ENCODE assay signal across 27 mouse cellular contexts in the genomic region with DNA sequence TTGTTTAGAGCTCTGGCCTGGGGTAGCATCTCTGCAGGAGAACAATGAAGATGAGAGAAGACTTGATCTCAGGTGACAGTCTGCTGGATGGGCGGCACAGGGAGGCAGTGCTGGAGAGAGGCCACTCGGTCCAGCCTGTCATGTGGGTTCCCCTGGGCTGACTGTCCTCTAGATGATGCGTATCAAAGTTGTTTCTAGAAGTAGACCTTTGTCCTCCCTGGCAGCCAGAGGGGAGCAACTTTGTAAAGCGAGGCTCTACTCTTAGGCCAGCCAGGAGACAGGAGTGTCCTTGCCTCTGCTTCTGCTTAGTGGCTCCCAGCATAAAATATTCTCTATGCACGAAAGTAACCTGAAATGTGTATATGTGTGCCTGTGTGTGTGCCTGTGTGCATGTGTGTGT. TPM values are rescaled to one million over a fixed set of nuclear protein-coding genes. Genes with fewer than 3 reads are reported as not detected.
A peak's percentile ranks its signal among the peaks of the same experiment; 100 is the strongest.
DNase-seq lines count a peak whose midpoint lies in the region; ATAC-seq lines count a peak whose summit lies in the region.
"Had no signal": no experiment of that assay in that cellular context is flagged by ENCODE, and none has a peak within 500 bp of the region (broad histone marks: within the 10 kb centered on the region; RNA-seq: fewer than 3 reads in every experiment).

No protein-coding gene starts in this region.

- no peak overlapping the region for H3K4me2 ChIP-seq in kidney, embryonic 16.5 days (replicated peaks; ENCODE audit: low read depth, low read length)
- no peak overlapping the region for H3K4me2 ChIP-seq in liver, embryonic 16.5 days (ENCODE audit: low read depth, low read length)
- no peak overlapping the region for H3K4me2 ChIP-seq in liver, embryonic 12.5 days
- no peak overlapping the region for H3K4me2 ChIP-seq in forebrain, embryonic 15.5 days (replicated peaks)
- H3K4me2 ChIP-seq: embryonic facial prominence, embryonic 12.5 days; embryonic facial prominence, embryonic 15.5 days; heart, embryonic 13.5 days; hindbrain, embryonic 14.5 days had no signal

- H3K9me3 ChIP-seq in kidney, embryonic 16.5 days (ENCODE audit: low read length) = no peaks in the 10 kb centered on the region
- H3K9me3 ChIP-seq in liver, embryonic 16.5 days (replicated peaks; ENCODE audit: control insufficient read depth, low read length) = no peaks in the 10 kb centered on the region; the same call in 1 of the 2 replicates
- no peaks in the 10 kb centered on the region for H3K9me3 ChIP-seq in liver, embryonic 12.5 days (replicated peaks)
- H3K9me3 ChIP-seq in forebrain, embryonic 15.5 days = no peaks in the 10 kb centered on the region
- H3K9me3 ChIP-seq: embryonic facial prominence, embryonic 12.5 days; embryonic facial prominence, embryonic 15.5 days; G1E; heart, embryonic 10.5 days; heart, embryonic 13.5 days had no signal

- DNase-seq in kidney, adult 18-20 months = peak; percentile 42
- peak; percentile 67 for DNase-seq in kidney, postnatal 14 days
- DNase-seq: adrenal gland, adult 2 months; adrenal gland, postnatal 14 days; B cell, adult 2 months; cerebellum, adult 11 months; cerebellum, adult 2 months; cerebellum, adult 9-11 months; cerebellum, postnatal 25 days; gastrocnemius, postnatal 10 days; gastrocnemius, postnatal 36 days; heart, adult 2 months; heart, postnatal 14 days; heart, postnatal 4 days had no signal

- ATAC-seq in kidney, embryonic 16.5 days (ENCODE audit: low FRiP score, low TSS enrichment) = no peak
- 0 out of 2 replicates have a peak, but pooled peaks have one; percentile 13 for ATAC-seq in liver, embryonic 16.5 days (ENCODE audit: low read depth)
- no peak for ATAC-seq in liver, embryonic 12.5 days
- ATAC-seq in inflammation-experienced regulatory T-cells, adult 6 months = no peak
- no peak for ATAC-seq in forebrain, embryonic 15.5 days (replicated peaks)
- ATAC-seq: forebrain, embryonic 14.5 days; Patski had no signal

- H3K27me3 ChIP-seq in kidney, embryonic 16.5 days (ENCODE audit: insufficient read depth, low read length) = no peaks in the 10 kb centered on the region
- no peaks in the 10 kb centered on the region for H3K27me3 ChIP-seq in liver, embryonic 16.5 days (ENCODE audit: control insufficient read depth, insufficient read depth, low read depth, low read length)
- no peaks in the 10 kb centered on the region for H3K27me3 ChIP-seq in liver, embryonic 12.5 days (replicated peaks)
- H3K27me3 ChIP-seq in forebrain, embryonic 15.5 days = no peaks in the 10 kb centered on the region
- H3K27me3 ChIP-seq: embryonic facial prominence, embryonic 12.5 days; embryonic facial prominence, embryonic 15.5 days; heart, embryonic 13.5 days; Patski had no signal

- peaks cover 23% of the 10 kb centered on the region for H3K4me1 ChIP-seq in kidney, embryonic 16.5 days (ENCODE audit: insufficient read depth, low read length)
- no peaks in the 10 kb centered on the region; the same call in 1 of the 2 replicates for H3K4me1 ChIP-seq in liver, embryonic 16.5 days (ENCODE audit: control insufficient read depth, low read depth, low read length)
- H3K4me1 ChIP-seq in liver, embryonic 12.5 days = no peaks in the 10 kb centered on the region
- no peaks in the 10 kb centered on the region for H3K4me1 ChIP-seq in forebrain, embryonic 15.5 days
- H3K4me1 ChIP-seq: embryonic facial prominence, embryonic 15.5 days had no signal

- no peak overlapping the region for H3K4me3 ChIP-seq in kidney, embryonic 16.5 days (ENCODE audit: low read length)
- no peak overlapping the region for H3K4me3 ChIP-seq in liver, embryonic 16.5 days (ENCODE audit: low read depth, low read length)
- no peak overlapping the region for H3K4me3 ChIP-seq in liver, embryonic 12.5 days
- no peak overlapping the region for H3K4me3 ChIP-seq in forebrain, embryonic 15.5 days
- H3K4me3 ChIP-seq: embryonic facial prominence, embryonic 12.5 days; embryonic facial prominence, embryonic 15.5 days; heart, adult 2 months; heart, embryonic 10.5 days; heart, embryonic 13.5 days had no signal

- WGBS in kidney, embryonic 16.5 days = 62% methylated on average over 5 of the region's 5 CpGs
- WGBS in liver, embryonic 16.5 days (ENCODE audit: insufficient replicate concordance) = 51% methylated on average over 5 of the region's 5 CpGs
- 61% methylated on average over 5 of the region's 5 CpGs for WGBS in liver, embryonic 12.5 days (ENCODE audit: insufficient replicate concordance)
- 72% methylated on average over 5 of the region's 5 CpGs for WGBS in forebrain, embryonic 15.5 days

- H3K9ac ChIP-seq in kidney, embryonic 16.5 days (replicated peaks; ENCODE audit: low read length) = no peak overlapping the region
- no peak overlapping the region for H3K9ac ChIP-seq in liver, embryonic 16.5 days (ENCODE audit: low read depth, low read length)
- H3K9ac ChIP-seq in liver, embryonic 12.5 days = no peak overlapping the region
- H3K9ac ChIP-seq in forebrain, embryonic 15.5 days (replicated peaks) = no peak overlapping the region
- H3K9ac ChIP-seq: embryonic facial prominence, embryonic 12.5 days; embryonic facial prominence, embryonic 15.5 days; heart, embryonic 13.5 days; hindbrain, embryonic 14.5 days had no signal

- no peaks in the 10 kb centered on the region for H3K36me3 ChIP-seq in kidney, embryonic 16.5 days (ENCODE audit: insufficient read depth, low read length)
- H3K36me3 ChIP-seq in liver, embryonic 16.5 days (ENCODE audit: control insufficient read depth, insufficient read depth) = no peaks in the 10 kb centered on the region
- H3K36me3 ChIP-seq in liver, embryonic 12.5 days = no peaks in the 10 kb centered on the region
- H3K36me3 ChIP-seq in forebrain, embryonic 15.5 days = no peaks in the 10 kb centered on the region
- H3K36me3 ChIP-seq: embryonic facial prominence, embryonic 12.5 days; embryonic facial prominence, embryonic 15.5 days; G1E; heart, embryonic 10.5 days; heart, embryonic 13.5 days had no signal

- no peak overlapping the region for H3K27ac ChIP-seq in kidney, embryonic 16.5 days (ENCODE audit: low read length)
- H3K27ac ChIP-seq in liver, embryonic 16.5 days (ENCODE audit: low read length) = no peak overlapping the region
- no peak overlapping the region for H3K27ac ChIP-seq in liver, embryonic 12.5 days
- no peak overlapping the region for H3K27ac ChIP-seq in forebrain, embryonic 15.5 days (replicated peaks)
- H3K27ac ChIP-seq: embryonic facial prominence, embryonic 12.5 days; embryonic facial prominence, embryonic 15.5 days; heart, adult 2 months; heart, embryonic 10.5 days; heart, embryonic 13.5 days; hindbrain, embryonic 14.5 days had no signal

RNA-seq across cellular contexts. Expression of a gene that starts 27.5 kb away (rescaled TPM):
- polyA plus RNA-seq in kidney, embryonic 16.5 days (2015; fragmentation: Nextera tagmentation; extraction: Ambion mirVana) = 3.6 and 4.0 TPM in 2 replicates
- polyA plus RNA-seq in liver, embryonic 16.5 days (2015; fragmentation: Nextera tagmentation; extraction: Ambion mirVana) = 0.63 and 0.67 TPM in 2 replicates
- polyA plus RNA-seq in liver, embryonic 12.5 days (2016; fragmentation: Nextera tagmentation; extraction: Ambion mirVana) = 0.31 and 0.48 TPM in 2 replicates
- not detected for polyA plus RNA-seq in inflammation-experienced regulatory T-cells, adult 6 months (2017; shearing (Covaris generic))
- 7.6 and 7.9 TPM in 2 replicates for polyA plus RNA-seq in forebrain, embryonic 15.5 days (2015; fragmentation: Nextera tagmentation; extraction: Ambion mirVana)
- polyA plus RNA-seq: G1E had no signal
